Mouse (Mus musculus) NIH3T3 (cell line): Measurements from ENCODE around the gene Bdkrb2.

Source experiments
- DNase-seq: peaks from one replicate; pipeline ENCODE4 v3.0.0-alpha.2; 2012; ENCODE audit warnings: low read depth

Gene Bdkrb2

DNA sequence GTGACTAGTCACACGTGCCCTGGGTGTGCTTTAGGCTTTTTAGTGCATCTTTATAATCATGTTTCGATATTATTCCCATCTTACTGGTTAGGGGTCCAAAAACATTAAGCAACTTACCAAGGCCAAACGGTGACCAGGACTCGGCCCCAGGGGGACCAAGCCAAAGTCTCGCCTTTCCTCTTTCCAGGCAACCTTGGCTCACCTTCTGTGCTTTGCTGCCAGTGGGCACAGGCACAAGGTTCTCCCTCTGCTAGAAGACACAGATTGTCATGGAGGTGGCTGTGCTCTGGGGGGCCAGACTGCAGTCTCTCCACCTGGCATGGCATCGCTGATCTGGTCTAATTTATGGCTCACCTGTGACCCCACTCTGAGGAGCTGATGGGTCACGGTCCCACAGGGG is 27.8 kb downstream of the Bdkrb2 start:
- no peak for DNase-seq

DNA sequence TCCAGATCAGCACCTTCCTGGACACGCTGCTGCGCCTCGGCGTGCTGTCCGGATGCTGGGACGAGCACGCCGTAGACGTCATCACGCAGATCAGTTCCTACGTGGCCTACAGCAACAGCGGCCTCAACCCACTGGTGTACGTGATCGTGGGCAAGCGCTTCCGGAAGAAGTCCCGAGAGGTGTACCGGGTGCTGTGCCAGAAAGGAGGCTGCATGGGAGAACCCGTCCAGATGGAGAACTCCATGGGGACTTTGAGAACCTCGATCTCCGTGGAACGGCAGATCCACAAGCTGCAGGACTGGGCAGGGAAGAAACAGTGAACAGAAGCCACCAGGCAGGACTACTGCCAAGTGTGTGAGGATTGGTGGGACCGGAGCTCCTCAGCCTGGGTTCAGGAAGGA is 29.3 kb downstream of the Bdkrb2 start:
- no peak for DNase-seq

DNA sequence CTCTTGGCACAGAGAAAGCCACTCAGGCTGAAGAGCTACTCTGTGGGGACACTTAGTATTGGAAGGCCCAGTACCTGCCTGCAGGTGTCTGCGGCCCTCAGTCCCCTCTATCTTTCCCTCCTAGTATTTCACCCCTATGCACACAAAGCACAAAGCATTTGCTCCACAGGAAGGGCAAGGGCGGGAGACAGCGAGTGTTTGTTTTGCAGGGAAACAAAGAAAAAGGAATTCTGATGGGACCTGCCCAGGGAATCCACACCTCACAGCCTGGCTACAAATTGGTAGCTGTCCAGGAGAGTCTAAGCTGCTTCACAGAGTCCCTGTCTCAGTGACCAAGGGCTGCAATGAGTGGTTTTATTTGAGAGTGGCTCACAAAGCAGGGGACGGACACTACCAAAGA is 30.4 kb downstream of the Bdkrb2 start:
- DNase-seq = no peak

DNA sequence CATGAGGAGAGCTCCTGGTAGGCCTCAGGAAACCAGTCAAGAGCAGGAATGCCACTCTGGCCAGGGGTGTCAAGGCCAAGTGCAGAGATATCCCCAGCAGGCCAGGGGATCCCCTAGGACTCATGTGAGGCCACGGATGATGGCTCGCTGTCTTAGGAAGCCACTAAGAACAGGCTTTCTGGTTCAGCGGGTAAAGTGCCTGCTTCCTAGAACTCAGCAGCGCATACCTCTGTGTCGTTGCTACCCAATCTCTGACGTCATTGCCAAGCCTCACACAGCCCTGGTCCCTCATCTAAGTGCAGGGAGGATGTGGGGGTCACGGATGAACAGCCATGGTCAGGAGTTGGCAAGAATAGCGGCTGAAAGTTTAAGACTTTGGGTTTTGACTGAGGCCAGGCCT is 34.1 kb downstream of the Bdkrb2 start:
- DNase-seq = no peak

DNA sequence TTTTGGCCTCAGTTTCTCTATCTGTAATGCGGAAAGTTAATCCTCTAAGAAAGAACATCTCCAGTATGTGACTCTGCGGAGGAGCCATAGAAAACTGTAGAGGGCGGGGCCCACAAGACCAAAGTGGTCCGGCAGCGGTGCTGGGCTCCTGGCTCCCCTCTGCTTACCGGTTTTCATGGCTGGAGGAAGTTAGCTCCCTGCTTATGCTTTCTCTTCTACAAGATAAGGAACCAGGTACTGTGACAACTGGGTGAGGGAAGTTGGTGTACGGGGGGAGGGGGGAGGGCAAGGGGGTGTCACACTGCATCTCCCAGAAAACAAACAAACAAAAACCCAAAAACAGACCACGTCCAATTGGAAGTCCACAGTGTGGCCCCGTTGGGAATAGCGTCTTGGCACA is 35.5 kb downstream of the Bdkrb2 start:
- DNase-seq = no peak

DNA sequence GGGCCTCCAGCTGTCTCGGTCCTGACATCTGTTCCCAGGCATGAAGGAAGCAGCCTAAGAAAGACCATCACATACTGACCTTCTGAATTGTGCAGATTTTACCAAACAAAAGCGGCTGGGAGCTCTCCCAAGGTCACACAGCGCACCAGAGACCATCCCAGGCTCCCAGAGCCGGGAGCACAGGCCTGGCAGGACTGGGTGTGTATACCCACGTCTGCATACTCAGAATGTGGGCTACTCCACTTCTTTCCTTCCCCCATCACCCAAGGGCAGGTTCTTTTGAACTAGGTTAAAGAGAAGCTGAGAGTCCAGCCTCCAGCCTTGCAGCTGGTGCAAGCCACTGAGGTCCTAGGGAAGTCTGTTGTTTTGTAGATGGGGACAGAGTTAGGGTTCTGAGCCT is 36.1 kb downstream of the Bdkrb2 start:
- DNase-seq = no peak

DNA sequence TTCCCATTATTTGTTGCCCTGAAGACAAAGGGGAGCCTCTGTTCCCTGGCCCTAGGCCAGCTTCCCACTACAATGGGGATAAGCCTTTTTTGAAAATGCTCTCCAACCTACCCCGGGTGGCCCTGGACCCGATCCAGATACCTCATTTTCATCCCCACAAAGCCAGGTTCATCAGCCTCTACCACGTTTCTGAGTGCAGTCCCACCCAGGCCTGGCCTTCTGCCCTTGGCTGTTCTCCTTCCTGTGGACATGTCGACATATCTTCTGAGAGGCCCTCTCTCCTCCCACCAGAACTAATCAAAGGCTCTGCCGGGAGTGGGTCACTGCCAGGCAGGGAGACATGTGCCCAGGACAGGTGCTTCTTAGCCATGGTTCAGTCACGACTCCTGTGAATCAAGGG is 38.6 kb downstream of the Bdkrb2 start:
- DNase-seq = peak; percentile 61

DNA sequence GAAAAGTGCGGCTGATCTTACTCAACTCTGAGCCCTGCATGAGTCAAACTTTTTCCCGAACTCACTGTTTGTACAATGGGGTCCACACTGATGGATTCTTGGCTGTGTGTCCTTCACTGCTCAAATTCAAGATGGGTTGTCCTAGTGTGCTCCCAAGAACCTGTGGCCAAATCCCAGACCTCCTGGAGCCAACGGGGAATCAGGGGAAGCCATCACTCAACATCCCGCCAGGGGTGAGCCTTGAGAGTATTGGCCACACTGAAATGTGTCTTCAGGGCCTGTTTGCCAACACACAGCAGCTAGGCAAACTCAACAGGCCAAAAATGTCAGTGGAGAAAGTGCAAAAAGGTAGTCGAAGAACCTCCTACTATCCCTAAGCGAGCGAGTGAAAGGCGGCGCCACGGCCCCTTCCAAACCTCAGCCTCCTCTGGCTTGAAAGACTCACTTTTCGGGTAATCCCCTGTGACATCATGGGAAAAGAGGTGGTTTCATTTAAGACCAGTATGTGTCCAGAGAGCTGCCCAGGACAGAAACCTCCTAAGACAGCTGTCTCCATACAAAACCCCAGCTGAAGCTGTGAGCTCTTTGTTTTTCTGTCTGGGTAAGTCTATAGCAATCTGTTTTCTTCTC is 39.7 kb downstream of the Bdkrb2 start, which contains the start of gene Bdkrb1:
Bdkrb1 (plus strand) TSS at position 505 of the 630 bp plus-strand sequence.
- DNase-seq = peak; percentile 90

DNA sequence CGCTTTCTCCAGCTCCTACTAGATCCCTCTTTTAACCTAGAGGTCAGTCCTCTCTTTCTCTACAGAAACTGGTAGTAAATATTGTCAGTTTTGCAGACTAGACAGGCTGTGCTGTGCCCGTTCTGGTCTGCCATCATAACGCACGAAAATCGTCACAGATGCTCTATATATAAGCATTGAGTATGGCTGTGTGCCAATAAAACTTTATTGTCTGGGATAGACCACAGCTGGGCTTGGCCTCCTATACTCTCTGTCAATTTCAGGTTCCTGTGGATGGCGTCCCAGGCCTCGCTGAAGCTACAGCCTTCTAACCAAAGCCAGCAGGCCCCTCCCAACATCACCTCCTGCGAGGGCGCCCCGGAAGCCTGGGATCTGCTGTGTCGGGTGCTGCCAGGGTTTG is 40.9 kb downstream of the Bdkrb2 start:
- no peak for DNase-seq

DNA sequence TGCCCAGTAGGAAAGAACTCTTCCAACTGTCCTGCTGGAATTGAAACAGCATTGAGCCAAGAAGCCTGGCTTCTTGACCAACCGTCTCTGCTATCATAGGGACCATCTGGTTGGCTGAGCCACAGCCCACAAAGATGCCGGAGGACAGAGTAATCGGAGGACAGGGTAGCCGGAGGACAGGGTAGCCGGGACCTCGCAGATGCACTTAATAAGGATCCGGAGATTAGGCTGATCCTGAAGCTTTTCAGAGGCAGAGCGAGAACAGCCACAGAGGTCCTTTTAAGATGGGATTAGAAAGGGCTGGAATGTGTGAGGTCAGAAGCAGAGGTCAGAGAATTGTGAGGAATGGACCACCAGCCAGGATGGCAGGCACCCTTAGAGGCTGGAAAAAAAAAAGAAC is 42.2 kb downstream of the Bdkrb2 start:
- no peak for DNase-seq

DNA sequence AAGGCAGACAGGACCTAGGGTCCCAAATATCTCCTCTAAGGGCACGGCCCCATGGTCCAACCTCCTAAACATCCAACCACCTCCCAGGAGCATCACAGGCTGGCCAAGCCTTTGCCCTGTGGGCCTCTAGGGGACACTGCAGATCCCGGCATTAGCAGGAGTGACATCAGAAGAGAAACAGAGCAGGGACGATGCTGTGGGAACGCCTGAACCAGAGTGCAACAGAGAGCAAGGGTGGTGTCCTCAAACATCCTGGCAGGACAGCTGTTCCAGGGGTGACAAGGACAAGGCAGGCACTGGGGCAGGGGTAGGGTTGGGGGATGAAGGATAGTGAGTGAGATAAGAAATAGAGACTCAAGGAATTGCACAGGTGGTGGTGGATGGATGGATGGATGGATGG is 43.9 kb downstream of the Bdkrb2 start:
- no peak for DNase-seq

DNA sequence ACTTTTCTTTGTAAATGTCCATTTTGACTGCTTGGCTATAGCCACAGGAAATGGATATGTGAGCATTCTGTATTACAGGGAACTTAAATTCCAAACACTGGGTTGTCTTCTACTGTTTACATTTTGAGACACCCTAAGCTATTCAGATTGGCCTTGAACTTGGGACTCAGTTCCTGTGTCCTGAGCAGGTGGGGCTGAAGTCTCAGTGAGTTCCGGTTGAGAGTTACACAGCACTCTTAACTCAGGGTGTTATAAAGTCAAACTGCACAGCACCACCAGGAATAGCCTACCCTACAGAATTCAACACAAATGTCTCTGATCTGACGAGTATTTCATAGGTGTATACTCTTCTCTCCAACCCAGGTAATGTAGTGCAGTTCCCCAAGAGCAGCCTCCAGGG is 48.0 kb downstream of the Bdkrb2 start:
- no peak for DNase-seq

DNA sequence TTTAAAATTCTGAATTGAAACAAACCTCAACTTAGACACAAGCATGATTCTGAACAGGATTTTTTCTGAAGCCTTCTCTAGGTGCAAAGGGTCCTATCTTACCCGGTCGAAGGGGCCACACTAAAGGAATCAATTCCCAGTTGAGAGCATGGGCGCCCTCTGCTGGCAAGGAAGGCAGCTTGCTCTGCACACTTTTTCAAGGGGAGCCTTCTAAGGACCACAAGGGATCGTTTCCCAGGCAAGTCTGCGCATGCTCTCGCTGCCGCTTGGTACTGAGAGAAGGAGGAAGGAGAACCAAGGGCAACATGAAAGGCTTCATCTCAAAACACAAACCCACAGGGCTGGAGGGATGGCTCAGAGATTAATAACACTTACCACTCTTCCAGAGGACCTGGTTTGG is 48.7 kb downstream of the Bdkrb2 start:
- peak; percentile 82 for DNase-seq

DNA sequence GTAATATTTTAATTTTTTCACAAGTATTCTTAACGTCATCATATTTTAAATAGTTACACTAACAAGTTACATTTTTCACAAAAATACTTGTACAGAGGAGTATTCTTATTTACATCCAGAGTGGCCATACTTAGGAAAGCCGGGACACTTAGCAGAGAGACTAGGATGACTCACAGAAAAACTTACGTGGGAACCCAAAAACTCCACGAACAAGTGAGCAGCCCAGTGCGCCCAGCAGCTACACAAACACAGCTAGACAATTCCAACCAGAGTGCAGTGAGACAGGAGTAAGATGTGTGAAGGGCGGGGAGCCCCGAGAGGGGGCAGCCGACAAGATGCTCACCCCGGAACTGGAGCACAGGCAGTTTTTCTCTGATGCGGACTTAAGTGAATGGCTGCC is 50.5 kb downstream of the Bdkrb2 start:
- DNase-seq = no peak

DNA sequence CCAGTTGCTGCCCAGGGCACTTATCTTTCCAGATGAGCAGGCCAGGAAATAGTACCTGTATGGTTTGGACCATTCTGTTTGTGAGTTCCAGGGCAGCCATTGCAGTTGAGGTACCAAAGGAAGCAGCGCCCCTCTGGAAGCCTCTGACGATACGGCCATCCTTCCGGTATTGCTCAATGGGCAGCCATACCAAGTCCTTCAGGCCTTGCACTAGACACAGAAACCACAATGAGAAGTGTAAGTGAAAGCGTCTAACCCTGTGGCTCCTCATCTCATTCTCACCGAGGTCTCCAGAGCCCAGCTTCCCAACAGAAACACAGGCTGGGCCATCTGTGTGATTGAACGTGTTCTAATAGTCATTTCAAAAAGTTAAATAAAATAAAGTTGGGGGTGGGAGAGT is 59.0 kb downstream of the Bdkrb2 start:
- no peak for DNase-seq

DNA sequence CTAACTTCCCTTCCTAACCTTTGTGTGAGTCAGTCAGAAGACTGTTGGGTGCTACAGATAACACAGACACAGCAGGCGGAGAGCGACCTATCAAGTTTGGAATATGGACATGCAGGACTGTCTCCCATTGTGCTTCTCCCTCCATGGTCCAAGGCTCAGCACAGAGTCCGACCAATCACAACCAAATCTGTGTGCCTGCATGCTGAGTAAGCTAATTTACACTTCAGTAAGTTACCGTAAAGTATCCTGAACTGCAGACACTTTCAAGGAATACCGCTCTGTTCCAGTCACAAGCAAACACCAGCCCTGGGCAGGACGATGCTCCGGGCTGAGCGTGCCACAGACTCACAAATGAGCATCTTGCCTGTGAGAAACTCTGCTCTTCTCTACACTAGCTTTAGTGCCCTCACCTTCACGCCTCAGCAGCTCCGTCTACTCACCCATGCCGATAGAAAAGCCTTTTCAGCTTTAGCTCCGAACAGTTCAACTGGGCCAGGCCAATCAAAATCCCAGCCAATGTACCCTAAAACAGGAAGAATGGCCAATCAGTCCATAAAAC is 60.0 kb downstream of the Bdkrb2 start:
- no peak for DNase-seq

DNA sequence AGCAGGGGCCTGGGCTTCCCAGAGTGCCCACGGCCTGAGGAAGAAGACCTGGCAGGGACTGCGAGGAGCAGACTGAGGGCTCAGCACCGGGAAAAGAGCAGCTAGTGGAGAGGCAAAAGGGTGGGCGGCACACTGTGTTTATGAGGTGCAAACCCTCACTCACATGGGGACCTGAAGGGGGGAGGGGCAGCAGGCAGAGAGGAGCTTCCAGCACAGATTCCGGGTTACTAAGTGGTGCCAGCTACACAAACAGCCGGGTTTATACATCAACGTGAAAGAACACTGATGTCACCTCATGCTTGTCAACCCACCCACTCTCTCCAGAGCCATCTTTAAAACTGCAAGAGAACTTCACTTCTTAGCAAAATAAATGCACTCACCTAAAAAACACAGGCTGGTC is 62.8 kb downstream of the Bdkrb2 start:
- no peak for DNase-seq

DNA sequence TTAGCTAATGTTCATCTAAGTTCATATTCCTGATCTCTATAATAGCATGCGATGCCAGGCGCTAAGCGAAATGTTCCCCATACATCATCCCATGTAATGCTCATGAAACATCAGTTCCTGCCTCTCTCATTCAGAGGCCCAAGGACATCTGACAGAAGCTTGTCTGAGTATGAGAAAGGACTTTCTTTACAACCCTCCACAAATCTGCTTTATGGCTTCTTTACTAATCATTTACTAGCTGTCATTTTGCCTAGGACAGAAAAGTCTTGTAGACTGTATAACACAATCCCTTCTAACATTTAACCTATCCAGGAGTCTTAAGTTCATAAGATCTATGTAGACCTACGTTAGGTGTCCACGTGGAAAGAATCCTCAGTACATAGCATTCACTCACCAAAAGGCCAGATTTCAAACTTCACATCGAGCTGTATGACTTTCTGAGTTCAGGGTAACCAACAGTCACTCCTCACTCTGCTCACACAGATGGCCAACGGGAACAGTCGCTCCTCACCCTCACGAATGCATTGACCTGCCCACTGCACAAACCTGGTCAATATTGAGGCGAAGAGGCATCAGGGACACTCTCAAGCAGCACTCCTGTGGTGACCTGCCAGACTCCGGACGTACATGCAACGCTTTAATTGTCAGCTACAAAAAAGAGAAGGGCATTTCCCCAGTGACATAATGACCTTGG is 71.5 kb downstream of the Bdkrb2 start:
- DNase-seq = no peak

DNA sequence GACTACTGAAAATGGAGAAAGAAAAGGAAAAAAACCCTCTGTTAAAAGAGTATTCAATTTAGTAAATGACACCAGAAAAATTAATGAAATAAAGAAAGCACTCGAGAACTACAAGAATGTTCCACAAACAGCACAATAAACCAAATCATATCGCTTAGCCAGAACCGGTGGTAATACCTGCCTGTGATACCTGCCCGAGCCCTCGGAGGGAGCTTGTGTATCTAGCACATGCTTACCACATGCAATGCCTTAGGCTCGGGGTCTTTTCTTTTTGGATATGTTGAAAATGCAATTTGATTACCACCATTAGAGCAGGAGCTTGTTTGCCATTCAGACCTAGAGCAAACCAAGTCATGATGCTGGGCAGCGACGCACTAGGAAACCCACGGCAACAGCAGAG is 73.5 kb downstream of the Bdkrb2 start:
- DNase-seq = no peak

DNA sequence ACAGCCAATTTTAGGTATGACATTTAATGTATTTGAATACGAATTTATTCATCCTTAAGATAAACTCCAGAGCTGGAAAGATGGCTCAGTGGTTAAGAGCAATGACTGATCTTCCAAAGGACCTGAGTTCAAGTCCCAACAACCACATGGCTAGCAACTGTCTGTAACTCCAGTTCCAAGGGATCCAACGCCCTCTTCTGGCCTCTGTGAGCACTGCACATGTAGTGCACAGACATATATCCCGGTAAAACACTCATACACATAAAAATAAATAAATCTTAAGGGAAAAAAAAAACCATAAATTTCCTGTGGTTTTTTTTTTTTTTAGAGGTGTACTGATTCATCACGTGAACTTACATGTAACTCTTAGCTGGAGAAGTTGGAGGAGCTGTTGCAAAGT is 74.5 kb downstream of the Bdkrb2 start:
- DNase-seq = peak; percentile 13

DNA sequence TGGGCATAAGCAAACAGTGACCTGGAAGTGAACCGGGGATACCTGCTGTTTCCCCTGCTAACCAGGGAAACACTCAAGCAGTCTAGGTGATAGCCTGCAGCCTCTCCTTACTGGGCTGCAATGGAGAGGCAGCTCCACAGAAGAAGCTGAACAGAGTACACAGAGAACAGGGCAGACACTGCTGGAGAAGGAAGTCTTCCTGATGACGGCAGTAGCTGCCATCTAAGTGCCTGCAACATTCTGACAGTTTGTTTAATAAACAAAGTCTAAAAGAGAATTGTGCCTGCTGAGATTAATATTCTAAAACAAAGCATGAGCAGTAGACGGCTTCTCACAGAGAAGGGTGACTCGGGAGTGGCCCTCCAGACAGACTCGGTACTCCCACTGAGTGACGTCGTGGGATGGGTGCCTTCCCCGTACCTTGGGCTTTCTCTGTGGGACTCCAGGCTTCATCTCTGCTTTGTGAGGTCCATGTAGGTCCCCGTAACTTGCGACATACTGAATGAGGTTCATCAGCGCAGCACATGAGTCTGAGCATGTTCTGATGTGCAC is 79.8 kb downstream of the Bdkrb2 start:
- DNase-seq = no peak
